Mouse (Mus musculus): ENCODE data around the gene Gm21083.
"Not testable (repeated sequence)": the region's sequence is repeated elsewhere in the genome, so short reads cannot be mapped to it uniquely, and the experiment has no call there.

GRCm38 (mm10) chr5:15606677-15607076, 29.5 kb downstream of the Gm21083 start:
- TF ChIP-seq TAL1, GATA1 (IDR thresholded peaks at IDR 0.05; ENCODE audit: low read length): not testable (repeated sequence)

All from erythroblast, embryonic 14.5 days (primary cell).